Mouse (Mus musculus): ENCODE data around the gene Prr3.
"Not testable (repeated sequence)": the region's sequence is repeated elsewhere in the genome, so short reads cannot be mapped to it uniquely, and the experiment has no call there.

Gene Prr3

GRCm38 (mm10) chr17:35998545-35999305 lies 18.7 kb upstream of the Prr3 start:
- DNase-seq (ENCODE audit: low read depth, low spot score), result no peak

DNA sequence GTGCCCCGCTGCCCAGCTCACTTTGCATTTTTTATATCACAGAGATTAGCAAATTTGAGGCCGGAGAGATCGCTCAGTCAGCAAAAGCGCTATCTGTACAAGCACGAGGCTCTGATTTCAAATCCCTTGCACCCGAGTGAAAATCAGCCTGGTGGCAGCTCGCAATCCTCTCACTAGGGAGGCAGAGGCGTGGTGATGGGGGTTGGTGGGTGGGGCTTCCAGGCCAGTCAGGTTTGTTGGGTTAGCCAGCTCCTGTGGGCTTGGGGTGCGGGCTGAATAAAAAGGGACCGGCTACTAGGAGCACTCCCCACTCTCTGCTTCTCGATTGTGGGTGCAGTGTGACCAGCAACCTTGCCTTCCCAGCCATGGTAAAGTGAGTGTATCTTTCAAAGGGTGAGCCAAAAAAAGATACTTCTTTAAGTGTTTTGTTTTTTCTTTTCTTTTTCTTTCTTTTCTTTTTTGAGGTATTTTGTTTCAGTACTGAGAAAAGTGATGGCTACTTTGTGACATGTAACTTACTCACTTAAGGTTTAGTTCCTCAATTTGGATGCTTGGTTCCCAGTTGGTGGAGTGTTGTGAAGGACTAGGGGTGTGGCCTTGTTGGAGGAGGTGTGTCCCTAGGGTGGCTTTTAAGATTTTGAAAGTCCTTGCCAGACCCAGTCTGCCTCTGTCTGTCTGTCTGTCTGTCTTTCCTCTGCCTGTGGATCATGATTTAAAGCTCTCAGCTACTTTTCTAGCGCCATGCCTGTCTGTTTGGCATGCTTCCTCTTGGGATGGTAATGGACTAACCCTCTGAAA lies 17.9 kb upstream of the Prr3 start:
- no peak for DNase-seq (ENCODE audit: low read depth, low spot score)

- DNase-seq (ENCODE audit: low read depth, low spot score), result peak; percentile 89
Observed at GRCm38 (mm10) chr17:35996949-35997348, 16.9 kb upstream of the Prr3 start.

DNA sequence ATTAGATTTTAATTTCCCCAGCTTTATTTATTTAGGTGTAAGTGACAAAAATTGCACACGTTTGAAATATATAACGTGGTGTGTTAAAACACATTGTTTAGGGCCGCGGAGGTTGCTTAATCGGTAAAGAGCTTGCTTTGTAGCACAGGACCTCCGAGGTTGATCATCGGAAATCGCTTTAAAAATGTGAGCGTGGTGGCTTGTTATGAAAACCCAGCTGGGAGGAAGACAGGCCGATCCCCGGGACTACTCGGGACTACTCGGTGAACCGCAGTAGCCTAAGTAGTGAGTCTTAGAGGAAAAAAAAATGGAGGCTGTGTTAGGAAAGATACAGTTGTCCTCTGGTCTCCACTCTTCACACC lies 14.8 kb upstream of the Prr3 start:
- no peak for DNase-seq (ENCODE audit: low read depth, low spot score)

GRCm38 (mm10) chr17:35994175-35994878 lies 14.3 kb upstream of the Prr3 start:
- DNase-seq (ENCODE audit: low read depth, low spot score), result no peak

- DNase-seq (ENCODE audit: low read depth, low spot score), result peak; percentile 59
Observed at GRCm38 (mm10) chr17:35993675-35994074, 13.6 kb upstream of the Prr3 start.

- DNase-seq (ENCODE audit: low read depth, low spot score), result no peak
Observed at GRCm38 (mm10) chr17:35991781-35992180, 11.7 kb upstream of the Prr3 start.

DNA sequence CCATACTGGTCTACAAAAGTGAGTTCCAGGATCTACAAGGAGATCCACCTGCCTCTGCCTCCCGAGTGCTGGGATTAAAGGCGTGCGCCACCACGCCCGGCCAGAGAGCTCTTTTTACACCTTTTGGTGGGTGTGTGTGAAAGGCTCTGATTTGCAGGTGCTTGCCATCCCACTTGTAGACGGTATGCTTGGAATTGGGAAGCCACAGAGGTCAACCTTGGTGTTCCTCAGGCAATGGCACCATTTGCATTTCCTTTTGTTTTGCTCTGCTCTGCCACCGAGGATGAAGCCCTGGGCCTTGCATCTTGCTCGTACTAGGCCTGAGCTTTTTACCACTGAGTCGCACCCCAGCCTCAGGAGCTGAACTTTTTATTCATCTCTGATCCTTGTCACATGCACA lies 1.7 kb upstream of the Prr3 start:
- DNase-seq (ENCODE audit: low read depth, low spot score), result no peak

DNA sequence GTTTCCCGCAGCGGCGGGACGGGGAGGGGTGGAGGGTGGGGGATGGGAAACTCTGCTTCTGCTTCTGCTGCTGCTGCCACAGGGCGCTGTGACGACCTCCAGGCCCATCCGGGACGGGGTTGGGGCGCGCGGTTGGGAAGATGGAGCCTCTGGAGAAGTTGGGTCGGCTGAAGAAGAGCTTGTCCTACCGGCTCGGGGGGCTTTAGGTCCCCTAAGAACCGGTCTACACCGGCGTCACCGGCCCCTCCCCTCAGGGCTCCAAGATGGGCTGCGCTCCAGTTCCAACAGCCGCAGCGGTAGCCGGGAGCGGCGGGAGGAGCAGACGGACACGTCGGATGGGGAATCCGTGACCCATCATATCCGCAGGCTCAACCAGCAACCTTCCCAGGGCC lies 323 bp upstream of the Prr3 start:
- no peak for DNase-seq (ENCODE audit: low read depth, low spot score)

- DNase-seq (ENCODE audit: low read depth, low spot score), result no peak
Observed at GRCm38 (mm10) chr17:35978811-35979400, 1.1 kb downstream of the Prr3 start.

GRCm38 (mm10) chr17:35972131-35972530 lies 7.9 kb downstream of the Prr3 start:
- DNase-seq (ENCODE audit: low read depth, low spot score), result no peak

- peak; percentile 90 for DNase-seq (ENCODE audit: low read depth, low spot score)
Observed at GRCm38 (mm10) chr17:35969418-35970389, 10.3 kb downstream of the Prr3 start, which contains the start of gene Abcf1. Gene Abcf1 (minus strand): TSS chr17:35969761.

- DNase-seq (ENCODE audit: low read depth, low spot score), result no peak
Observed at GRCm38 (mm10) chr17:35967621-35968020, 12.4 kb downstream of the Prr3 start.

- DNase-seq (ENCODE audit: low read depth, low spot score), result no peak
Observed at GRCm38 (mm10) chr17:35963279-35963678, 16.8 kb downstream of the Prr3 start.

DNA sequence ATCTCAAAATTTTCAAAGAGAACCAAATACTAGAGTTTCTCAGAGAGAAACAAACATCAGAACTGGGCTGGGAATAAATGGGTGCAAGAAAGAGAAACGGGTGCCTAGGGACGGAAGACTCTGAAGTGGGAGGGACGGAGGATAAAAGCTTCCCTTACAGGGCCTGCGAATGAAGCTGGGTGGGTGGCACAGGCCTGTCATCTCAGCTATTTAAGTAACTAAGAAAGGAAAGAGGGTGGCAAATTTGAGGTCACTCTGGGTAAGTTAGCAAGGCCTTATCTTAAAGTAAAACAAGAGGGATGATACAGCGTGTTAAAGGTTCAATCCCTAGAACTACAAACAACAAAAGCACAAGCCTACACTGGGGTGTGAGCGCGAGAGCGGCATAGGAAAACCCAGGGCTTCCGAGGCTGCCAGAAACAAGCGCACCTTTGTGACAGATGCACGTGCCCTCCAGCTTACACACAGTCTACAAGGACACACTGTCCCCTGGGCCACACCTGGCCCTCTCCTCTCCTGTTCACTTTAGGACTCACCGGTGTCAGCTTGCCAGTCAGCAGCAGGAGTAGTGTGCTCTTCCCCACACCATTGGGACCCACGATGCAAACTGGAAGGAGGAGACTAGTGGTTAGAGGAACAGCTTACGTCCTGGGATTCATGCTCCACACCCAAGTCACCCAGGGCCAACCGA lies 21.4 kb downstream of the Prr3 start:
- DNase-seq (ENCODE audit: low read depth, low spot score), result no peak

DNA sequence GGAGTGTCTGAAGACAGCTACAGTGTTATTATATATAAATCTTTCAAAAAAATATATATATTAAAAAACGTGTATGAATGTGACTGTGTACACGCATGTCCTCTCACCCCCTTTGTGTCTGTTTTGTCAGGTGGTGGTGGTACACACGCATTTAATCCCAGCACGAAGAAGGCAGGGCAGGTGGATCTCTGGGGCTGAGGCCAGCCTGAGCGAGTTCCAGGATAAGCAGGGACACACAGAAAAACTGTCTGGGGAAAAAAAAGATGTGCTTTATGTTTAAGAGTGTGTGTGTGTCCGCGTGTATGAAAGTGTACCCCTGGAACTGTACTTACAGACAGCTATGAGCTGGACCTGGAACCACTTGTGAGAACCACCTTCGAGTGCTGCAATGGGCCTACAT lies 25.4 kb downstream of the Prr3 start:
- DNase-seq (ENCODE audit: low read depth, low spot score), result no peak

GRCm38 (mm10) chr17:35952559-35952958 lies 27.5 kb downstream of the Prr3 start:
- DNase-seq (ENCODE audit: low read depth, low spot score), result not testable (repeated sequence)

DNA sequence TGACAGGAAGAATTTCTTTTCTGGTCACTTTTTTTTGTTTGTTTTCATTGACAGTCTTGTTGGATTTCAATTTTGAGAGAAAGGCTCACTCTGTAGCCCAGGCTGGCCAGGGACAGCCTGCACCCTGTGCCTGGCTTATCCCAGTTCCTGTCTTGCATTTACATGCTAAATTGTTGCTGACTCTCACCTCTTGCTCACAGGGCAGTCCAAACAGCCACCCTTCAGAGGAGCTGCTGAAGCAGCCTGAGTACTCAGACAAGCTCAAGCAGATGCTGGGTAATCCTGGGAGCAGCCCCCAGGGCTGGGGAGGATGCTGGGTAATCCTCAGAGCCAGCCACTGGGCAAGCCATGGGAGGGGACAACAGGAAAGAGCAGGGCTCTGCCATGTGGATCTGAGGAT lies 29.1 kb downstream of the Prr3 start:
- DNase-seq (ENCODE audit: low read depth, low spot score), result not testable (repeated sequence)

GRCm38 (mm10) chr17:35939941-35940340 lies 40.1 kb downstream of the Prr3 start:
- no peak for DNase-seq (ENCODE audit: low read depth, low spot score)

- no peak for DNase-seq (ENCODE audit: low read depth, low spot score)
Observed at GRCm38 (mm10) chr17:35939108-35939507, 40.9 kb downstream of the Prr3 start.

Data from WW6 (cell line).